Mouse (Mus musculus) forebrain, postnatal 0 days (tissue): Measurements from ENCODE around the gene Sp1. TPM values are rescaled to one million over a fixed set of nuclear protein-coding genes. Genes with fewer than 3 reads are reported as not detected.

Experiments used
- ATAC-seq: fragments of 200-750 bp; cut with Nextera tagmentation; 2 replicates; pipeline ENCODE4 v1.8.0; 2017; ENCODE audit warnings: mild to moderate bottlenecking, moderate library complexity
- DNase-seq: peaks from one replicate; pipeline ENCODE4 v3.0.0-alpha.2; 2015
- H3K27ac ChIP-seq: fragments of 300-500 bp; sonication (generic); 2 replicates; pipeline ENCODE4 v1.5.1; 2014; ENCODE audit warnings: low read depth, mild to moderate bottlenecking, antibody characterized with exemption, low read length, moderate library complexity, mixed read lengths
- H3K27me3 ChIP-seq: fragments of 300-500 bp; sonication (generic); 2 replicates; pipeline ENCODE4 v1.6.1; 2014; ENCODE audit warnings: mild to moderate bottlenecking, low read length, mixed read lengths; ENCODE audit not compliant: insufficient read depth
- H3K36me3 ChIP-seq: fragments of 300-500 bp; sonication (generic); 2 replicates; pipeline ENCODE4 v1.6.1; 2014; ENCODE audit warnings: mild to moderate bottlenecking, moderate library complexity; ENCODE audit not compliant: insufficient read depth
- H3K4me1 ChIP-seq: fragments of 300-500 bp; sonication (generic); 2 replicates; pipeline ENCODE4 v1.6.1; 2014; ENCODE audit warnings: antibody characterized with exemption; ENCODE audit not compliant: insufficient read depth
- H3K4me2 ChIP-seq: fragments of 300-500 bp; sonication (generic); 2 replicates; pipeline ENCODE4 v1.6.1; 2014; ENCODE audit warnings: low read depth, mild to moderate bottlenecking, moderate library complexity
- H3K4me3 ChIP-seq: fragments of 300-500 bp; sonication (generic); 2 replicates; pipeline ENCODE4 v1.5.1; 2014; ENCODE audit warnings: low read depth, low read length, mixed read lengths
- H3K9ac ChIP-seq: fragments of 300-500 bp; sonication (generic); 2 replicates; pipeline ENCODE4 v1.6.1; 2014; ENCODE audit warnings: mild to moderate bottlenecking
- H3K9me3 ChIP-seq: fragments of 300-500 bp; sonication (generic); 2 replicates; pipeline ENCODE4 v1.6.1; 2016; ENCODE audit warnings: low read length
- CTCF ChIP-seq: sonication (generic); IDR thresholded peaks from 2 replicates; pipeline ENCODE4 v1.5.1; 2016; ENCODE audit warnings: antibody characterized with exemption, control low read depth, low read depth
- WGBS: fragments of 180-500 bp; shearing (Covaris S2); extraction: QIAGEN DNeasy Blood & Tissue Kit; methylation state at CpG from one replicate; pipeline ENCODE4 v1.1.7; 2014; 5-methylcytosine and 5-hydroxymethylcytosine counted together
- polyA plus RNA-seq: library from polyadenylated mRNA; unstranded; fragments of >200 nt; fragmentation: Nextera tagmentation; extraction: Ambion mirVana; gene quantifications from 2 replicates; pipeline ENCODE4 v1.2.1, GENCODE M21; 2015
- total RNA-seq: library from RNA; depleted of rRNA; stranded (reverse); fragments of >200 nt; gene quantifications from 2 replicates; pipeline ENCODE4 v1.2.3, GENCODE M21; 2014

Sp1 gene
- total and polyA plus RNA-seq, 2 experiments from 2014 or later, result 2.6 to 22.5 TPM

DNA sequence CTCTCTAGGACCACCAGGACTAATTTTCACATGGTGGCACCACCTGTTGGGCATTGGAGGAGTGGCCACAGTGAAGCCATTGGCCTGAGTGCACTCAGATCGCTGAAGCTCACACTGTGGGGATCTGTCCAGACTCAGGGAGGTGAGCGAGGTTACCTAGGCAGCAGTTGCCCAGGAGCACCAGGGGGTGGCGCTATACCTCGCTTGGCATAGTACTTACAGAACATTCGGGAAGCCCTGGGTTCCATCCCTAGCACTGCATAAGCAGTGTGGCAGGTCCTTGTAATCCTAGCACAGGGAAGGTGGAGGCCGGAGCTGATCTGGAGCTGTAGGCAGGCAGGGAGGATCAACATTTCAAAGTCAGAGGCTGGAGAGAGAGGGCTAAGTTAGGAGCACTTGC is 50.0 kb downstream of the Sp1 start:
- DNase-seq, result no peak
- Histone ChIP-seq H3K4me3 (no peak overlapping the region), H3K27me3 (no peaks in the 10 kb centered on the region), H3K9me3 (no peaks in the 10 kb centered on the region), H3K4me1 (peaks cover 6% of the 10 kb centered on the region; the same call in 1 of the 2 replicates), H3K27ac (no peak overlapping the region), H3K36me3 (no peaks in the 10 kb centered on the region), H3K4me2 (no peak overlapping the region), H3K9ac (no peak overlapping the region)
- ATAC-seq, result no peak
- 41% methylated on average over 6 of the region's 6 CpGs for WGBS
- peak; percentile 18 for TF ChIP-seq CTCF

GRCm38 (mm10) chr15:102458050-102458736 is 52.2 kb downstream of the Sp1 start:
- Histone ChIP-seq H3K36me3 (no peaks in the 10 kb centered on the region), H3K9ac (no peak overlapping the region), H3K4me1 (peaks cover 6% of the 10 kb centered on the region; the same call in 1 of the 2 replicates), H3K4me2 (peak overlapping the region; percentile 64), H3K27ac (0 out of 2 replicates have a peak overlapping the region, but pooled peaks have one; percentile 10), H3K9me3 (no peaks in the 10 kb centered on the region), H3K4me3 (peak overlapping the region; percentile 43; the same call in 1 of the 2 replicates), H3K27me3 (no peaks in the 10 kb centered on the region)
- DNase-seq, result no peak
- TF ChIP-seq CTCF, result no peak
- WGBS, result 73% methylated on average over 5 of the region's 5 CpGs
- no peak for ATAC-seq

DNA sequence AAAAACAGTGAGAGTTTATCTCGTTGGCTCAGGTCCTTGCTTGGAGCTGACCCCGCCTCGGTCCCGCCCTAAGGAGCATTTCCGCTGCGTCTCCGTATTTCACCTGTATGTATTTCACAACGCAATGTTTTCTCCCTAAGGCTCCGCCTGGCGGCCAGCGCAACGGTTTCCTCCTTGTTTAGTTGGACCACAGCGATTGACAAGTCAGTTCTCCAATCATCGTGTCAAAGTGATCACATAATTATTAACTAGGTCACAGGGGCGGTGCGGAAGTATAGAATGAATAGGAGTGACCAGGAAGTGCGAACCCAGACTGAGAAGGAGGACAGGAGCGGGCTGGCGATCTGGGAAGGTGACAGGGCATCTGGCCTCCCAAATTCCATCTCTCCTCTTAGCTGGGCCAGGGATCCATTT is 53.0 kb downstream of the Sp1 start, which contains the start of gene Prr13:
Gene Prr13, plus strand, starts transcription at position 125 of the 414 bp plus-strand sequence.
- Histone ChIP-seq H3K27me3 (no peaks in the 10 kb centered on the region), H3K4me3 (peak within 1 kb of the TSS; percentile 43), H3K27ac (0 out of 2 replicates have a peak within 1 kb of the TSS, but pooled peaks have one; percentile 10), H3K9ac (peak within 1 kb of the TSS; percentile 41; the same call in 1 of the 2 replicates), H3K4me2 (peak within 1 kb of the TSS; percentile 64), H3K36me3 (no peaks in the 10 kb centered on the region), H3K9me3 (no peaks in the 10 kb centered on the region), H3K4me1 (peaks cover 6% of the 10 kb centered on the region; the same call in 1 of the 2 replicates)
- TF ChIP-seq CTCF, result peak; percentile 74
- WGBS, result under 1% methylated on average over 19 of the region's 19 CpGs
- ATAC-seq, result peak; percentile 86
- DNase-seq, result peak; percentile 90

DNA sequence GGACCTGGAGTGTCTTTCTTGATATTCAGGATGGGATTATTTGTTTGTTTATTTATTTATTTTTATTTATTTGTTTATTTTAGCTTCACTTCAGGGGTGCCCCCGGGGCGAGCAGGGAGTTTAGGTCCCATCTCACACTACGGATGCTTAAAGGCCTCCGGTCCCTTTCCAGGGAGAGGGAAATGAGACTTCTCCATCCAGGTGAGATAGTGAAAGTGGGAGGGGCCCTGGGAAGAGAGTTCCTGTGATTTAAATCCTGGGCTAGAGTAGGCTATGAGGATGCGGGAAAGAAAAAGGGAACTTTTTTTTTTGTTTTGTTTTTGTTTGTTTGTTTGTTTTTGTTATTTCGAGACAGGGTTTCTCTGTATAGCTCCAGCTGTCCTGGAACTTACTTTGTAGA is 53.4 kb downstream of the Sp1 start:
- no peak overlapping the region for H3K27ac ChIP-seq
- ATAC-seq, result no peak

DNA sequence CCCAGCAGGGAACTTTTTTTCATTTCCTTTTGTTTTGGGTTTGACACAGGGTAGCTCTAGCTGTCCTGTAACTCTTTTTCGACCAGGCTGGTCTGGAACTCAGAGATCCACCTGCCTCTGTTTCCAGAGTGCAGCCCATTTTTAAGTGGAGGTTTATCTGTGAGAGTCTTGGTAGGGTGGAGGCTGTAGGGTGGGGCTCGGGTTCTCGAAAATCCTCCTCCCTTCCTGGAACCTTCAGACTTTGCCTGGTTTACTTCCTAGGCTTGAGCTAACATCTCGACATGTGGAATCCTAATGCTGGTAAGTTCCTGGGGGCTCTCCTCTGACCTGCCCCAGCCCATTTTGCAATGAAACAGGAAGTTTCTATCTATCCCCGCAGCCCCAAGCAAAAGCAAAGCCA is 53.9 kb downstream of the Sp1 start:
- no peak for ATAC-seq
- Histone ChIP-seq H3K27ac (no peak overlapping the region), H3K9me3 (no peaks in the 10 kb centered on the region), H3K36me3 (no peaks in the 10 kb centered on the region), H3K27me3 (no peaks in the 10 kb centered on the region), H3K4me2 (peak overlapping the region; percentile 64), H3K4me3 (no peak overlapping the region), H3K4me1 (peaks cover 6% of the 10 kb centered on the region; the same call in 1 of the 2 replicates), H3K9ac (no peak overlapping the region)
- no peak for TF ChIP-seq CTCF
- DNase-seq, result no peak
- 73% methylated on average over 5 of the region's 5 CpGs for WGBS

More for the DNA sequence above, 53.4 kb downstream of the Sp1 start:
- no peak for DNase-seq
- WGBS, result 41% methylated on average over 6 of the region's 6 CpGs
- Histone ChIP-seq H3K4me3 (peak overlapping the region; percentile 43), H3K9ac (peak overlapping the region; percentile 41; the same call in 1 of the 2 replicates), H3K9me3 (no peaks in the 10 kb centered on the region), H3K4me1 (peaks cover 6% of the 10 kb centered on the region; the same call in 1 of the 2 replicates), H3K4me2 (peak overlapping the region; percentile 64), H3K27me3 (no peaks in the 10 kb centered on the region), H3K36me3 (no peaks in the 10 kb centered on the region)
- no peak for TF ChIP-seq CTCF

GRCm38 (mm10) chr15:102460409-102460808 is 54.5 kb downstream of the Sp1 start:
- Histone ChIP-seq H3K27ac (no peak overlapping the region), H3K4me1 (peaks cover 6% of the 10 kb centered on the region; the same call in 1 of the 2 replicates), H3K9ac (no peak overlapping the region), H3K4me2 (no peak overlapping the region), H3K27me3 (no peaks in the 10 kb centered on the region), H3K36me3 (no peaks in the 10 kb centered on the region), H3K9me3 (no peaks in the 10 kb centered on the region), H3K4me3 (no peak overlapping the region)
- ATAC-seq, result no peak
- DNase-seq, result no peak
- no peak for TF ChIP-seq CTCF
- WGBS, result 79% methylated on average over 12 of the region's 12 CpGs

DNA sequence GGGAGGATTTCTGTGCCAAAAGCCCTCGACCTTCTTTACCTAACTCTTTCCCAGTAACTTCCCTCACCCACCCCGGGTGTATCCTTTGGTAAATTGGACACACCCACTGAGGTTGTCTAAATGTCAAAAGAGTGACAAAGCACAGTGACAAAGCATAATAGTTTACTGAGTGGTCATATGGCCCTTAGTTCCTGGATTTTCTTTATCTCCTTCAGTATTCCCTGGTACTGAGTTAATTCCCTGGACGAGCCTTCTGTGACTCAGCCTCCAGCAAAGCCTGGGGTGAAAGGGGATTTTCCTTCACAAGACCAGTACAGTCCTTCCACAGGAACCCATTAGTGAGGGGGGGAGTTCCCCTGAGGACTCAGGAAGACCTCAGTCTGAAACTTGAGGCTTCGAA is 55.0 kb downstream of the Sp1 start:
- no peak overlapping the region for H3K9ac ChIP-seq
- H3K27me3 ChIP-seq, result no peaks in the 10 kb centered on the region
- no peak for DNase-seq
- 72% methylated on average over 4 of the region's 4 CpGs for WGBS
- no peak for ATAC-seq
- no peak overlapping the region for H3K4me2 ChIP-seq
- H3K36me3 ChIP-seq, result no peaks in the 10 kb centered on the region
- TF ChIP-seq CTCF, result no peak
- H3K9me3 ChIP-seq, result no peaks in the 10 kb centered on the region
- H3K27ac ChIP-seq, result no peak overlapping the region
- no peak overlapping the region for H3K4me3 ChIP-seq
- H3K4me1 ChIP-seq, result peaks cover 6% of the 10 kb centered on the region; the same call in 1 of the 2 replicates
